Mouse (Mus musculus): ENCODE results near the gene Slc19a1.

The Slc19a1 gene

GRCm38 (mm10) chr10:77097006-77097889 is 65.2 kb downstream of the Slc19a1 start:
- DNase-seq, result no peak

GRCm38 (mm10) chr10:77097890-77098200 is 65.8 kb downstream of the Slc19a1 start:
- no peak for DNase-seq

GRCm38 (mm10) chr10:77098619-77099018 is 66.6 kb downstream of the Slc19a1 start:
- no peak for DNase-seq

- no peak for DNase-seq
These were observed 67.7 kb downstream of the Slc19a1 start for GRCm38 (mm10) chr10:77099777-77100176.

- DNase-seq, result peak in 1 of 2 experiments; percentile 42
These were observed 71.6 kb downstream of the Slc19a1 start for GRCm38 (mm10) chr10:77103689-77104088.

GRCm38 (mm10) chr10:77104327-77104726 is 72.3 kb downstream of the Slc19a1 start:
- no peak for DNase-seq

- no peak for DNase-seq
These were observed 76.1 kb downstream of the Slc19a1 start for GRCm38 (mm10) chr10:77108106-77108505.

GRCm38 (mm10) chr10:77110010-77110409 is 78.0 kb downstream of the Slc19a1 start:
- peak; percentile 78 to 81 for DNase-seq

Measured in kidney, postnatal 36 days (tissue).